Mouse (Mus musculus): ENCODE results near the gene Shoc2.
"Not testable (repeated sequence)": the region's sequence is repeated elsewhere in the genome, so short reads cannot be mapped to it uniquely, and the experiment has no call there.

Shoc2 gene

GRCm38 (mm10) chr19:53933050-53933449 lies 11.1 kb upstream of the Shoc2 start:
- no peak for DNase-seq (ENCODE audit: low read depth, low spot score)

- DNase-seq (ENCODE audit: low read depth, low spot score), result no peak
These were observed 10.1 kb upstream of the Shoc2 start for GRCm38 (mm10) chr19:53934046-53934445.

GRCm38 (mm10) chr19:53939467-53939866 lies 4.6 kb upstream of the Shoc2 start:
- DNase-seq (ENCODE audit: low read depth, low spot score), result no peak

GRCm38 (mm10) chr19:53941139-53941538 lies 3.0 kb upstream of the Shoc2 start:
- DNase-seq (ENCODE audit: low read depth, low spot score), result no peak

- DNase-seq (ENCODE audit: low read depth, low spot score), result no peak
These were observed 1.8 kb upstream of the Shoc2 start for GRCm38 (mm10) chr19:53942342-53942741.

- DNase-seq (ENCODE audit: low read depth, low spot score), result no peak
These were observed 672 bp downstream of the Shoc2 start for GRCm38 (mm10) chr19:53944786-53945169.

- peak; percentile 24 for DNase-seq (ENCODE audit: low read depth, low spot score)
These were observed 1.3 kb downstream of the Shoc2 start for GRCm38 (mm10) chr19:53945171-53946042.

GRCm38 (mm10) chr19:53957513-53957912 lies 13.4 kb downstream of the Shoc2 start:
- DNase-seq (ENCODE audit: low read depth, low spot score), result no peak

GRCm38 (mm10) chr19:53962511-53962910 lies 18.4 kb downstream of the Shoc2 start:
- DNase-seq (ENCODE audit: low read depth, low spot score), result no peak

- not testable (repeated sequence) for DNase-seq (ENCODE audit: low read depth, low spot score)
These were observed 20.2 kb downstream of the Shoc2 start for GRCm38 (mm10) chr19:53964347-53964746.

GRCm38 (mm10) chr19:53964910-53965633 lies 21.0 kb downstream of the Shoc2 start:
- no peak for DNase-seq (ENCODE audit: low read depth, low spot score)

GRCm38 (mm10) chr19:53969226-53969625 lies 25.1 kb downstream of the Shoc2 start:
- no peak for DNase-seq (ENCODE audit: low read depth, low spot score)

GRCm38 (mm10) chr19:53971938-53972337 lies 27.8 kb downstream of the Shoc2 start:
- no peak for DNase-seq (ENCODE audit: low read depth, low spot score)

GRCm38 (mm10) chr19:53973656-53974055 lies 29.6 kb downstream of the Shoc2 start:
- DNase-seq (ENCODE audit: low read depth, low spot score), result no peak

GRCm38 (mm10) chr19:53982041-53982440 lies 37.9 kb downstream of the Shoc2 start:
- no peak for DNase-seq (ENCODE audit: low read depth, low spot score)

GRCm38 (mm10) chr19:53983336-53983735 lies 39.2 kb downstream of the Shoc2 start:
- DNase-seq (ENCODE audit: low read depth, low spot score), result no peak

GRCm38 (mm10) chr19:53984628-53985027 lies 40.5 kb downstream of the Shoc2 start:
- no peak for DNase-seq (ENCODE audit: low read depth, low spot score)

- DNase-seq (ENCODE audit: low read depth, low spot score), result no peak
These were observed 46.4 kb downstream of the Shoc2 start for GRCm38 (mm10) chr19:53990538-53990937.

- no peak for DNase-seq (ENCODE audit: low read depth, low spot score)
These were observed 49.8 kb downstream of the Shoc2 start for GRCm38 (mm10) chr19:53993860-53994259.

- no peak for DNase-seq (ENCODE audit: low read depth, low spot score)
These were observed 50.2 kb downstream of the Shoc2 start for GRCm38 (mm10) chr19:53994276-53994675.

GRCm38 (mm10) chr19:54010973-54011372 lies 66.9 kb downstream of the Shoc2 start:
- DNase-seq (ENCODE audit: low read depth, low spot score), result no peak

- no peak for DNase-seq (ENCODE audit: low read depth, low spot score)
These were observed 70.9 kb downstream of the Shoc2 start for GRCm38 (mm10) chr19:54014999-54015398.

- DNase-seq (ENCODE audit: low read depth, low spot score), result no peak
These were observed 71.4 kb downstream of the Shoc2 start for GRCm38 (mm10) chr19:54015503-54015902.

Measured in retina, postnatal 7 days (tissue).